Mouse (Mus musculus): Measurements from ENCODE around the gene B4galt5.

Gene B4galt5

DNA sequence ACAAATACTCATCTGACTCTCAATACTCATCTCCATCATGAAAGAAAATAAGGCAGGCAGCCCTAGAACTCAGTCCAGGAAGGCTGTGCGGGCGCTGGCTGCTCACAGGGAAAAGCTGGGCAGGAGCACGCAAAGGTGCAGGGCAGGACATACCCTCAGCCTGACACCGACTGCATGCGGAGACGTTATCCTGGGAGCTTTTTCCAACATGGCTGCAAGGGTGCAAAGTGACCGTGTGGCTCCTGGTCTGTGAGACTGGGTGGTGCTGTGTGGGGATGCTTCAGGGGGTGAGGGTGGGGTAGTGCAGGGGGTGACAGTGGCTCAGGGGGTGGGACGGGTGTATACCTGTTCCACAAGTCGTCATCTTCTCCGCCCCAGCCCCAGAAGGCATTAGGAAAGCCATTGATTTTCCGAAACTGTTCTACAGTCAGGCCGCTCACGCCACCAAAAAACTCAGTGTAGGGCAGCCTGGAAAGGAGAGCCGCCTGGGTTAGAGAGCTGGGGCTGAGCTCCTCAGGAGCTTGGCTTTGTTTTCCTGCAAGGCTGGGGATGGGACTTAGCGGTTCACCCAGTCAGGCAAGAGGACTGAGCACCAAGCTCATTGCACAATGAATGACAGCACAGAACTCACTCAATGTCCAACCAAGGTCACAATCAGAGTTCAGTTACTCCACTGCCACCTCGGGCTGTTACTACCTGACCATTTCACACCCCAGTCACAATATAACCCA lies 44.2 kb downstream of the B4galt5 start:
- DNase-seq (ENCODE audit: low spot score) = peak; percentile 35

DNA sequence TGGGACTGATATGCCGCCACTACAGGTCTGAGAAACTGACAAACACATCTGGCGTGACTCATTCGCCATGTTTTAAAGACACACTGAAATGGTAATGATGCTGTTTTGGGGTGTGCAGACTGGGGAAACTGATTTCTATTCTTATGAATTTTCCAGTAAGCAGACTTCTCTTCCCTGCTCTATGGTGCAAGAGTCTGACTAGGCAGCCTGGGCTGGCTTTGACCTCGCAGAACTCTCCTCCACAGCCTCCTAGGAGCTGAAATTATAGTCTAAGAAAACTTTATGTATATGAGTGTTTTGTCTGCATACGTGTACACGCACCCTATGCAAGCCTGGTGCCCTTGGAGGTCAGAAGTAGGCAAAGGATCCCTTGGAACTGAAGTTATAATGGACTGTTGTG lies 45.2 kb downstream of the B4galt5 start:
- DNase-seq (ENCODE audit: low spot score) = peak; percentile 23

DNA sequence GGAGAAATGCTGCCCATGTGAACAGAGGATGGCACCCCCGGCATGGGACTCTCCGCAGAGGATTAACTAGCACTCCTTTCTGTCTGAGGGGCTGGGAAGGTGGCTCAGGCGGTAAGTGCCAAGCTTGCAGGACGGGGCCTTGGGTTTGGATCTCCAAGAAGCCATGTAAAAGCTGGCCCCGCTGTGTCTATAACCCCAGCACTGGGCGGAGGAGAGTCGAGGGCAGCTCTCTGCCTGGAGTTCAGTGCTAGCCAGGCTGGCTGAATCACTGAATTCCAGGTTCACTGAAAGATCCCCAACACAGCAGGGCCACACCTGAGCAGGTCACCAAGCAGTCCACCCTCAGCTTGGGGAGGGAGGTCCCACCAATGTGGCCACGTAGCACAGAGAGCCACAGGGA lies 45.8 kb downstream of the B4galt5 start:
- DNase-seq (ENCODE audit: low spot score) = peak; percentile 38

GRCm38 (mm10) chr2:167302641-167303040 lies 46.3 kb downstream of the B4galt5 start:
- peak; percentile 16 for DNase-seq (ENCODE audit: low spot score)

DNA sequence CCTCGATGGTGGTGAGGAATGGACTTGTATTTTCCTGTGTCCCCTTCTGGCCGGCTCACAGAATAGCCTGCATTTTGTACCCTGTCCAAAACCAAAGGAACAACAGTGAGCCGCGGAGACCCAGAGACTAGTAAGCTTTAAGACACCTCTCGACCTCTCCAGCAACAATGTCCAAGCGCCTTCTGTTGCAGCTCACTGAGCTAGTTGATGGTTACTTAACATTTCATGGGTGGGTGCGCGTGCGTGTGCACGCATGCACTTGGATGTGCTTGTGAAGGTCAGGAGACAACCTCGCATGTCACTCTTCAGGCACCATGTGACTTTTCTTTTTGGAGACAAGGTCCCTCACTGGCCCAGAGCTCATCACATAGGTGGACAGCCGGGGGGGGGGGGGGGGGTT lies 47.0 kb downstream of the B4galt5 start:
- DNase-seq (ENCODE audit: low spot score) = peak; percentile 27

GRCm38 (mm10) chr2:167301601-167302000 lies 47.4 kb downstream of the B4galt5 start:
- no peak for DNase-seq (ENCODE audit: low spot score)

DNA sequence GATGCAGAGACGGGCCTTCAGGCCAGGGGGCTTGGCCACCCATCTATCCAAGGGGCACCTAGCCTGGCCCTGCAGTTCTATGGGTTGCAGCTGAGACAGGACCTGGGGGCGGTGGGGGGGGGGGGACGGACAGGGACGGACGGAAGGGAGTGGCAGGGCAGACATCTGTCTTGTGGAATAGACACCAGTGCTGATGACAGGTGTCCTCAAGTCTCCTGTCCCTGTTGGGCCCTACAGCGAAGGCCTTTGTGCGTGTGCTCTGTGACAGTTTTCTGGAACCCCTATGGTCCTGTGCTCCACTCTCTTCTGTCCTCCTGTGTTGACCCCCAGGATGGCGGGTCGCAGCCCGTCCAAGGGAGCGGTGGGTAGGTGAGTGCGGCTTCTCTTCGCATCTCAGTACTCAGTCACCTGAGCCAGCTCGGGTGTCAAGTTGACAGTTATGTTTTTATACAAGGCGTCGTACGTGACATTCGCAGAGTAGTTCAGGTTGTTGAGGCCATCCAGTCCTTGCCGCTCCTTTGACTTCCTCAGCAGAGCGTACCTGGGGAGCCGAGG lies 48.0 kb downstream of the B4galt5 start:
- DNase-seq (ENCODE audit: low spot score) = peak; percentile 31

GRCm38 (mm10) chr2:167299861-167300667 lies 48.9 kb downstream of the B4galt5 start:
- DNase-seq (ENCODE audit: low spot score) = peak; percentile 40

- DNase-seq (ENCODE audit: low spot score) = peak; percentile 39
Observed at GRCm38 (mm10) chr2:167298729-167299705, 50.0 kb downstream of the B4galt5 start.

DNA sequence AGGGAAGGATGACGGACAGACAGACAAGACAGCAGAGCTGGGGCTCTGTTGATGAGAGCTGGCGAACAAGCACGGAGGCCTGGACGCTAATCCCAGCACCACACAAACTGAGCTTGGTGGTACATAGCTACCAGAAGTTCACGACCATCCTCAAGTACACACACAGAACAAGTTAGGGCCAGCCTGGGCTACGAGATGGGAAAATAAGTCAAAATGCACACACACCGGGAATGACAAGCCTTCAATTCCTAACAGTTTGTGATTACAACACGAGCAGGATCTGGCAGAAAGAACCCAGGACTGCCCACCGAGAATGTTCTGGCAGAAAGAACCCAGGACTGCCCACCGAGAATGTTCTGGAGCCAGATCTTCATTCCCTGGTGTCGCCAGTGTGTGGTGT lies 51.0 kb downstream of the B4galt5 start:
- peak; percentile 35 for DNase-seq (ENCODE audit: low spot score)

- DNase-seq (ENCODE audit: low spot score) = peak; percentile 48
Observed at GRCm38 (mm10) chr2:167294926-167295325, 54.1 kb downstream of the B4galt5 start.

DNA sequence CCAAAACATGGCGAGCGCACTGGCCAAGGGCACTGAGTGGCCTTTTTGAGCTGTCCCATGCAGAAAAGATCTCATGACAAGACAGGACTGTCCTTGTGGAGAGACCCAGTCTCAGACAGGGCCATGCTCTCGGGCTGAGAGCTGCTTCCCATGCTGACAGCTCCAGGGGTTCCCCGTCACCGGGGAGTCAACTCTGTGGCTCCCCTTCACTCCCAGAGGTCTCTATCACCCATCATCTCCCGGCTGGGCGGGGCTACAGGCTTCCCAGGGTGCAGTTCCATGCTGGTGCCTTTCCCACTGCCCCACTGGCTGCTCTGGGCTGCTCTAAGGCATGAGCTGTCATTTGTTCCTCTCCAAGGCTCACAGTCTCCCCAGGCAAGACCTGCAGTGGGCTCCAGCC lies 54.8 kb downstream of the B4galt5 start:
- peak; percentile 50 for DNase-seq (ENCODE audit: low spot score)

- peak; percentile 39 for DNase-seq (ENCODE audit: low spot score)
Observed at GRCm38 (mm10) chr2:167293289-167294085, 55.5 kb downstream of the B4galt5 start.

- peak; percentile 47 for DNase-seq (ENCODE audit: low spot score)
Observed at GRCm38 (mm10) chr2:167292854-167293253, 56.1 kb downstream of the B4galt5 start.

DNA sequence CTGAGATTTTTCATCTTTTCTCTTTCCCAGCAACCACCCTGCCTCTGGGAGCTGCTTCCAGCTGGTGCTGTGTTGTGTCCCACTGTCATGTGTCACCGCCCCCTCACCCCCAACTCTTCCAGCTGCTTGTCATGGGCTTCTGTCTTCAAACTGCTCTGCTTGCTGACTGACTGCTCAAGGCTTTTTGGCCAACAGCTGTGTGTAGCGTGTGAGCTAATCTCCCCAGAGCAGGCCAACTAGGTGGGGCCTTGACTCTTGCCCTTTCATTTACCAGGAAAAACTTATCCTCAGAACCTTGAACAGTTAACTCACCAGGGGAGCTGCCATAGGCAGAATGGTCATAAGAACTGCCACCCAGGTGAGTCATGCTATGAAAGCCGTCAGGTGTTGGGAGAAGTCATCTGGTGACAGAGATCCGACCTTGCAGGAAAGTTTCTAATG lies 56.8 kb downstream of the B4galt5 start:
- peak; percentile 43 for DNase-seq (ENCODE audit: low spot score)

DNA sequence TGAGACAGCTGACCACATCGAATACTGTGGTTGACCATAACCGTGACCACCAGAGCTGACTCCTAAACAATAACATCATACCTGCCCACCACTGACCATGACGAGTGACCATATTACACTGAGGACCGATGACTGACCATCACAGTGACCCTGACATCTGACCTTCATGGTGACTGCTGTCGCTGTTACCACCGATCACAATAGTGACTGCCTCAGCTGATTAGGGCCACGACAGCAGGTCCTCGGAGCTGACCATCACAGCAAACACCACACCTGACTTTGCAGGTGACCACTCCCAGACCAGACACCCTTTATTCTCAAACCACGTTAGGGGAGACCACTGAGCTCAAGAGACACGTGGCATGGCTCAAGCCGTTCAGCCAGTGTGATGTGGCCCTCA lies 57.3 kb downstream of the B4galt5 start:
- peak; percentile 31 for DNase-seq (ENCODE audit: low spot score)

DNA sequence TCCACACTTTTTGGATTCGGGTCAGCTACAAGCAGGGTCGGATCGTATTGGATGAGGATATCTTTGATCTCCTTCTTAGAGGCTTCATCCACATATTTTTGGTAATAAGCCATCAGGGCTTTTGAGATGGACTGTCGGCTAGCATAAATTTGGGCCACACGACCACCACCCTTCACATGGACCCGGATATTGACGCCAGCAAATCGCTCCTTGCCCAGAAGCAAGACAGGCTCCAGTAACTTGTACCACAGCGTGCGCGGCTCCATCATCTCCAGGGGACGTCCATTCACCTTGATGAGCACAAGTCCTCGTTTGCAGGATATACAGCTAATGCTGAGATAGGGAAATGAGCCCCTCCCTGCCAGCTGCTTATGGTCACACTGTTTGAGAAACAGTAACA lies 67.5 kb downstream of the B4galt5 start:
- peak; percentile 43 for DNase-seq (ENCODE audit: low spot score)

DNA sequence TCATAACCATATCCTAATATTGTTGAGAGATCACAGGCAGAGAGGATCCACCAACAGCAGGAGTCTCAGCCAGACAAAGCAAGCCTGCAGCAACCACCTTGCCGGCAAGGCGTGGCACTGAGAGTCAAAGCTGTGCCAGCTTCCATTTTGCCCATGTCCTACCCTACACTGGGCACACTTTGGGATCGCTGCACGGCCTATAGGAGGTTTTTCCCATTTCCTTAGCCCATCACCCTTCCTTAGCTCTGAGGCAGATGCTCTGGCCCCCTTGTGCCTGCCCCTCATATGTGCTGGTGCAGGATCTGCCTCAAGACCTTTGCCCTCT lies 68.0 kb downstream of the B4galt5 start:
- DNase-seq (ENCODE audit: low spot score) = no peak

DNA sequence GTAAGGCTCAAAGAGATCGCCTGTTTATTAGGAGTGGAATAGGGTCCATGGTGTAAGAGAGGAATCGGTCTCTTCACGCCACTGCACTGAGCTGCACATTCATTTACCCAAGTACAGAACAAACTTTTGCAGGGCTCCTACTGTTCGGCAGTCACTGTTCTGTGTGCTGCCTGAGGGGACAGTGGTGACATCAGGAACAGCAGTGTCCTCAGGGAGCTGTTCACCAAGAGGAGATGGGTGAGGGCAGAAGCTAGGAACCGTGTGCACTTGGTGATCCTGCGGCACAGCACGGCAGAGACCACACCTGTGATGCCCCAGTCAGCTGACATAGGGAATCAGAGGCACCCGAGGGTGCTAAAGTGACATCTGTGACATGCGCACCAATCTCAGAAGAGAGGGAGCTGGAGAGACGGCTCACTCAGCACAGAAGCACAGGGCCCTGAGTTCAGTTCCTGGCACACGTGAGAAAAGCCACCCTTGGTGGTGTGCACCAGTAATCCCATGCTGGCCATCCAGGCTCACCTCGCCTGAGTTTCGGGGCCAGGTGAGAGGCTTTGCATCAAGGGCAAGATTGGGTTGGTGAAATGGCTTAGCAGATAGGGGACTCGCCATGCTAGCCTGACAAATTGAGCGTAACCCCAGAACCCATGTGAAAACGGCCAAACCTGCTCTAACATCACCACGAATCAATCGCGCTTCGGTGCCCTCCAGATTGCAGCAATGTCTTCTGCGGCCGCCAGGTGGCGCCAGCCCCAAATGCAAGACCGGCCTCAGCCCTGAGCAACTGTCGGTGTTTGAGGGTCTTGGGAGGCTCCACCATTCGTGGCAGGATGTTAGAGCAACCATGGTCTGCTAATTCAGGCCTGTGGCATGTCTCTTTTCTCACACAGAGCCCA lies 68.6 kb downstream of the B4galt5 start:
- DNase-seq (ENCODE audit: low spot score) = peak; percentile 85
